Mouse (Mus musculus) right cerebral cortex, adult 2 months (tissue): ENCODE measurements at regions not wholly inside any gene's neighbourhood (a gene's known extent, or its start where the extent isn't known, plus 50 kb on each side); places are given as distances from the start of the nearest gene placed in this dataset.

Source experiments
- DNase-seq, 2 experiments: peaks; one replicate each; pipeline ENCODE4 v3.0.0; 2021 to 2022; ENCODE audit warnings: low spot score in 2 of 2

DNA sequence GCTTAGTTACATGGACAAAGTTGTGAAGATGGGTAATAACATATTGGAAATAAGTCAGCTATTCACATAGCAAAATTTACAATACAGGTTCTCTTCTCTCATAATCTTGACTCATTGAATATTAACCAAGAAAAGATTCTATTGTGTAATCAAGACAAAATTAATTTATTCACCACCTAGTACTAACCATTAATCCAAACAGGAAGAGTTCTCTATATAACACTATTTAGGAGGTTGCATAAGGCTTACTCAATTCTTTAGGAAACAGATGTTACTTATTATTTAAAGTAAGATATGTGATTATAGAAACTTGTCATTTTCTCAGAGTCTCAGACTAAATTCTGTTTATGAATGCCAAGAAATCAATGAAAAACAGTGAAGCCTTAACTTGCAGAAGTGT lies 600.4 kb upstream of the Tusc1 start:
- DNase-seq: no peak

DNA sequence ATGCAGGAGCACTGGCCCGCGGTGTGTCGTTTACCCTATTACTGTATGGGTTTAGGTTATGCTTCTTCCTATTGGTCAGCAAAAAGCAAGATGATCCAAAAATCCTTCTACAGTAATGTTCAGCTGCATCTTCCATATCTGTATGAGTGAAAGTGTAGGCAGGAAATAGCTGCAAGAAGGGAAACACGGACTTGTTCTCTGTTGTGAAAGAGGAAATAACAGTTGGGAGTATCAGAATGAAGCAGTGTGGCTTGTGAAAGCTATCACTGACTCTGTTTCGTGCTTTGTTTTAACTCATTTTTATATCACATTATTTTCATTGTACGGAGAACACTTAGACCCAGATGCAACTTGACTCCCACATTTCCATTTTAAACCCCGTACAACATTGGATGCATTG lies 591.8 kb upstream of the Tusc1 start:
- no peak for DNase-seq

- DNase-seq: no peak
These were observed 589.1 kb upstream of the Tusc1 start for GRCm38 (mm10) chr4:93924402-93924801.

DNA sequence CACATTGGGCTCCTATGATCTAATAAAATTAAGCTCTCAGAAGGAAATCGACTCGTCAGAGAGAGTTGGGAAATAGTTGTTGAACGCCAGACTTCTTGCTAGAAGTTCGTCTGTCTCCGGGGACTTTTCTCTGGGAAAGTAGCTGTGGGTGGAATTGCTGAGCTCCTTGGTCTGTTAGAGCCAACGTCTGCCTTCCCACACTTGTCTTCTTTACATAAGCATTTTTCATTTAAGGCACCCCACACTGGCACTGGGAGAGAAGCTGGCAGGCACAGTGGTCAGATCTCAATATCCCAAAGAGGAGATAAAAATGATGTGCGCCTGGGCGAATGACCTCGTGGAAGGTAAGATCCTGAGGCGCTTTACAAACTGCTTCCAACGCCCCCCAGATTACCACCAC lies 551.3 kb upstream of the Tusc1 start:
- DNase-seq: peak; percentile 59 to 63

DNA sequence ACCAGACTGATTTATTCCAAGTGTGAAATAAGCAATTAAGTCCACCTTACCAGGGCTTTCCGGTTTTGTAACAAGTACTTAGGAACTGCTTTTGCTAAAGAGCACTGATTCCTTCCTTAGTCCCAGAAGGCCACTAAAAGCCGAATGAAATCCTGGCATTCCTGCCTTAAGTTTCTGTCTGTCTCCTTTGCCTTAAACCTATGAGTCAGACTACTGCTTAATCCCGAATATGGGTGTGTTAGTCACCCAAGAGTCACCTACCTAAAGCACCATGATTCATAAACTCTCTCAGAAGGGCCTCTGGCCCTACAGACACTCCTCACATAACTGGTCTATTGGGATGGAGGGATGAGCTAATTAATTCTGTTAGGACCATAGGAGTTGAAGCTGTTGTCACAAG lies 546.0 kb upstream of the Tusc1 start:
- DNase-seq: no peak

- peak; percentile 57 to 72 for DNase-seq
These were observed 544.1 kb upstream of the Tusc1 start for GRCm38 (mm10) chr4:93879351-93879872.

GRCm38 (mm10) chr4:93873271-93873670 lies 538.0 kb upstream of the Tusc1 start:
- no peak for DNase-seq

- DNase-seq: no peak
These were observed 518.1 kb upstream of the Tusc1 start for GRCm38 (mm10) chr4:93853451-93853850.

- no peak for DNase-seq
These were observed 513.9 kb upstream of the Tusc1 start for GRCm38 (mm10) chr4:93849178-93849577.

DNA sequence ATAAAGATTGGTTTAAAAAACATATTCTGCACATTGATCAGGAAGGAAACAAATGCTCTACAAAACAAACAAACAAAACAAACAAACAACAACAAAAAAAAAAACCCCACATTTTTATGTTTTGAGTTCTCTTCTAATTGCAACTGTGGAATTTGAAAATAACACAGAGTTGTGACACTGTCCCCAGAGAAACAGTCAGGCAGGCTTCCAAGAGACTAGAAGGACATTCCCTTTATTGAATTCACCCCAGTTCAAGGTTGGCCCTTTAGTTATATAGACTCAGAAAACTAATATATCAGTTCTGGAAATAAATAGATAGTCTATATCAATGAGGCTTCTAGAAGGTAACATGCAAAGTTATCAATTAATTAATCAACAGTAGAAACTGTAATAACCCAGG lies 495.4 kb upstream of the Tusc1 start:
- no peak for DNase-seq

- no peak for DNase-seq
These were observed 457.8 kb upstream of the Tusc1 start for GRCm38 (mm10) chr4:93793104-93793503.

DNA sequence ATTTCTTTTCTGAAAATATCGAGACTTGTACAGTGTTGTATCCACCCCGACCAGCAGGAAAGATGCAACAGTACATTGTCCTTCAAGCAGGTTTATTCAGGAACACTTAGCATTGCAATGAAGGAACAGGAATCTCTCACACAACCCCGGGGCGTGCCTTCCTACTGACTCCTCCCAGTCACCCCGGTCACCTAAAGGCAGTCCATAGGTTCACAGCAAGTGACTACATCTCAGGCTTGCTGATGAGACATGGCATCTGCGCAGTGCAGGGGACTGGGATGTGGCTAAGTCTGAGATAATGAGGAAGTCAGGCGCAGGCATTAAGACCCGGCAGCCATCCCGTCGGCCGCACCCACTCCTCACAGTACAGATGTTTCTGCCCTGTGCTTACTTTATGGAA lies 454.8 kb upstream of the Tusc1 start:
- no peak for DNase-seq

DNA sequence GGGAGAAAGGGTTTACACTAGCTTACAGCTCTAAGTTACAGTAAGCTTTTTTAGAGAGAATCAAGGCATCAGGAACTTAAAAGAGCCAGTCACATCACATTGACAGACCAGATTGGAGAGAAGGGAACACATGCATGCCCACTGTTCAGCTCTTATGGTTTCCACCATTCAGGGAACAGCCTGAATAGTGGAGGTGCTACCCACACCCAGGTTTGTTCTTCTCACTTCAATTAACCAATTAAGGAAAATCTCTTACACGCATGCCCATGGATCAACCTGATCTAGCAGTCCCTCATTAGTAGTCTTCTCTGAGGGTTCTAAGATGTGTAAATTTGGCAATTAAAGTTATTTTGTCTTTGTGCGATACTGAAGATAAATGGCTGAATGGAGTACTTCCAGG lies 419.2 kb upstream of the Tusc1 start:
- no peak for DNase-seq

DNA sequence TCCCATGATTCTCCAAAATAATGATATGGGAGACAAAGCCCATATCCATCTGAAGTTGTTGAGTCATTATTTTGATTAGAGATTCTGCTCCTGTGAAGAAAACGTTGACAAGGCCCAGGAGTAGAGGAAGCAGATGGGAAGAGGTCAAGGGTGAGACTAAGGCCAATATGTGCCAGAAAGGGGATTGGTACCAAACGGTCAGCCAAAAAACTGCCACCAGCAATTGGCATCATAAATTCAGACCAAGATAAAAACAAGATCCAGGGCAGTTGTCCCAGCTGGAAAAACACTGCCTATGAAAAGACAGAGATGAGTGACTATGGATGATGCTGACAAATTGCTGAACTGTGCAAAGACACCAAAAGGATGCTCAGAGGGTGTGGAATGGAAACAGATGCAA lies 411.0 kb upstream of the Tusc1 start:
- DNase-seq: no peak

- no peak for DNase-seq
These were observed 378.4 kb upstream of the Tusc1 start for GRCm38 (mm10) chr4:93713711-93714110.

GRCm38 (mm10) chr4:93676403-93677039 lies 341.2 kb upstream of the Tusc1 start:
- DNase-seq: no peak

GRCm38 (mm10) chr4:93675739-93676402 lies 340.6 kb upstream of the Tusc1 start:
- no peak for DNase-seq

- DNase-seq: no peak
These were observed 333.7 kb upstream of the Tusc1 start for GRCm38 (mm10) chr4:93669050-93669449.

DNA sequence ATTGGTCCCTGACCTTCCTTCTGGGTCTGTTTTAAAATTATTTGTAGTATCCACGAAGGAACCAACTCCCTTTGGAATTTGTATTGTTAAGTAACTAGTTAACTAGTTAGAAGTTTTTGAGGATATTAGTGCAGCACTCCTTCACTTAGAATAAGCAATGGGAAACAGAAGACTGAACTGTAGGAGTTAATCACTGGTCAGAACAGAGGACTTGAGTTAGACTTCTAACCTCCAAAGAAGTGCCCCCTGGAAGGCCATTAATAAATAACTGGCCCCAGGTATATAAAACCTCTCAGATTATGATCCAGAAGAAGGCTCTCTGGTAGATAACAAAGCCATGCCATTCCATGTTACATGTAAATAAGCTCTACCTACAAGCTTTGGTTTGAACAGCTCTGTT lies 329.0 kb upstream of the Tusc1 start:
- no peak for DNase-seq

- no peak for DNase-seq
These were observed 302.9 kb upstream of the Tusc1 start for GRCm38 (mm10) chr4:93638207-93638606.

GRCm38 (mm10) chr4:93598474-93598873 lies 263.2 kb upstream of the Tusc1 start:
- DNase-seq: no peak

DNA sequence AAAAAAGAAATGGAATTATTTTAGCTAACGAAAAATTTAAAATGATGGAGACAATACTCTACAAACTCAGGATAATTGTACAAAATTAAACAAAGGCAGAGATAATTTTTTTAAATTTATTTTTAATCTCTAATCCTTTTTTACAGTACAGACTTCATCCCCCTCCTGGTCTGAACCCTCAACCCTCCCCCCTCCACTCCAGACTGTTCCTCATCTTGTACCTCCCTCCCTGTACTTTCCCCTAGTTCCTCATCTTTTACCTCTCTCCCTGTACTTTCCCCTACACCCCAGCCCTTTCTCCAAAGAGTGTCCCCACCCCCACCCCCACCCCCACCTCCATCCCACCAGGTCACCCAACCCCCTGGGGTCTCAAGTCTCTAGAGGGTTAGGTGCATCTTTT lies 249.0 kb upstream of the Tusc1 start:
- no peak for DNase-seq

GRCm38 (mm10) chr4:93583670-93584303 lies 248.5 kb upstream of the Tusc1 start:
- DNase-seq: no peak
